In genomic region chr7:62851471-62851870, GRCm38 (mm10) we compare ENCODE assay signal across 51 mouse cellular contexts. TPM values are rescaled to one million over a fixed set of nuclear protein-coding genes. Genes with fewer than 3 reads are reported as not detected.
"Had no signal": no experiment of that assay in that cellular context is flagged by ENCODE, and none has a peak within 500 bp of the region (broad histone marks: within the 10 kb centered on the region; RNA-seq: fewer than 3 reads in every experiment).

No protein-coding gene starts in this region.

- H3K9ac ChIP-seq: heart, embryonic 12.5 days; heart, embryonic 13.5 days; heart, embryonic 15.5 days; hindbrain, embryonic 12.5 days; hindbrain, embryonic 13.5 days; hindbrain, embryonic 14.5 days; hindbrain, embryonic 15.5 days; intestine, embryonic 15.5 days; kidney, embryonic 15.5 days had no signal

- H3K9me3 ChIP-seq: heart, embryonic 15.5 days; hindbrain, embryonic 13.5 days; intestine, embryonic 15.5 days had no signal

- H3K36me3 ChIP-seq: heart, embryonic 12.5 days; heart, embryonic 13.5 days; heart, embryonic 15.5 days; hindbrain, embryonic 10.5 days; hindbrain, embryonic 12.5 days; hindbrain, embryonic 13.5 days; hindbrain, embryonic 15.5 days; intestine, embryonic 15.5 days; kidney, embryonic 15.5 days had no signal

- H3K27ac ChIP-seq: heart, embryonic 13.5 days; heart, embryonic 15.5 days; hindbrain, embryonic 10.5 days; hindbrain, embryonic 12.5 days; hindbrain, embryonic 13.5 days; hindbrain, embryonic 14.5 days; hindbrain, embryonic 15.5 days; hindbrain, postnatal 0 days; intestine, embryonic 15.5 days; kidney, embryonic 15.5 days; kidney, postnatal 0 days; layer of hippocampus, adult 2 months; left cerebral cortex, adult 2 months had no signal

- H3K4me3 ChIP-seq: heart, embryonic 12.5 days; heart, embryonic 13.5 days; heart, embryonic 15.5 days; hindbrain, embryonic 10.5 days; hindbrain, embryonic 12.5 days; hindbrain, embryonic 13.5 days; hindbrain, embryonic 15.5 days; intestine, embryonic 15.5 days; kidney, embryonic 15.5 days; layer of hippocampus, adult 2 months; left cerebral cortex, adult 2 months had no signal

- H3K27me3 ChIP-seq: heart, embryonic 12.5 days; heart, embryonic 13.5 days; heart, embryonic 15.5 days; hindbrain, embryonic 12.5 days; hindbrain, embryonic 13.5 days; hindbrain, embryonic 15.5 days; intestine, embryonic 15.5 days; kidney, embryonic 15.5 days had no signal

- DNase-seq: heart, postnatal 10 days; heart, postnatal 14 days; heart, postnatal 36 days; heart, postnatal 4 days; kidney, adult 11 months; kidney, adult 18-20 months; kidney, adult 2 months; kidney, adult 8-10 months; kidney, adult 9 months; kidney, postnatal 10 days; kidney, postnatal 14 days; kidney, postnatal 25 days; kidney, postnatal 36 days; kidney, postnatal 4 days; layer of hippocampus, adult 9-11 months; layer of hippocampus, postnatal 36 days had no signal

- H3K4me1 ChIP-seq: heart, embryonic 12.5 days; heart, embryonic 13.5 days; heart, embryonic 15.5 days; hindbrain, embryonic 10.5 days; hindbrain, embryonic 12.5 days; hindbrain, embryonic 13.5 days; hindbrain, embryonic 15.5 days; intestine, embryonic 15.5 days; kidney, embryonic 15.5 days had no signal

RNA-seq across cellular contexts. Expression of gene A26c2, which starts 28.0 kb away (rescaled TPM):
- total RNA-seq: heart, postnatal 10 days; heart, postnatal 14 days; heart, postnatal 25 days; heart, postnatal 36 days; heart, postnatal 4 days; hematopoietic stem cell, adult 5-6 weeks; hindbrain, postnatal 0 days; layer of hippocampus, adult 18-20 months; layer of hippocampus, adult 2 months; layer of hippocampus, adult 8-10 months; layer of hippocampus, postnatal 10 days; layer of hippocampus, postnatal 14 days; layer of hippocampus, postnatal 25 days; layer of hippocampus, postnatal 36 days; left cerebral cortex, adult 18-20 months; left cerebral cortex, adult 2 months; left cerebral cortex, adult 8-10 months had no signal
- polyA plus RNA-seq: heart, embryonic 12.5 days; heart, embryonic 13.5 days; heart, embryonic 14.5 days; heart, embryonic 15.5 days; heart, embryonic 16.5 days; heart, postnatal 0 days; hindbrain, embryonic 10.5 days; hindbrain, embryonic 11.5 days; hindbrain, embryonic 12.5 days; hindbrain, embryonic 13.5 days; hindbrain, embryonic 14.5 days; hindbrain, embryonic 15.5 days; hindbrain, embryonic 16.5 days; hindbrain, postnatal 0 days; inflammation-experienced regulatory T-cells, adult 6 months; intestine, embryonic 14.5 days; intestine, embryonic 15.5 days; intestine, embryonic 16.5 days; intestine, postnatal 0 days; kidney, adult 2 months; kidney, embryonic 14.5 days; kidney, embryonic 15.5 days; kidney, embryonic 16.5 days; kidney, postnatal 0 days; large intestine, adult 2 months had no signal
